Comparison of ENCODE assay signal across 9 mouse cellular contexts in the genomic region with DNA sequence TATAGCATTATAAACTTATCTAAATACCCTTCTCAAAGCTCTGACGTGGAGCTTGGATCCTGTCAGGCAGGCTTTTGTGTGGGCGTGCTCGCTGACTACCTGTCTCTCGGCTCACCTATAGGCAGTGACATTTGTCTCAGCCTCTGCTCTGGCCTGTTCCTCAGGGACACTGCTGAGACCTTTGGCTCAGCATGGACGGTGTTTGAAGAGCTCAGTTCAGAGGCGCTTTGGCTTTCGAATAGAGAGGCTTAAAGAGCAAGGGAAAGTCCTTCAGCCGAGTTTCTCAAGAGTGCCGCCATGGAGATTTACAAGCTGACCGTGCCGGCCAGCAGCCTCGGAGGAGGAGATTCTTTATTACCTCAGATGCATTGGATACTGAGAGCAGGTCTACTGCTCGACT.
DNase-seq lines count a peak whose midpoint lies in the region; ATAC-seq and TF ChIP-seq lines count a peak whose summit lies in the region.
"Had no signal": no experiment of that assay in that cellular context is flagged by ENCODE, and none has a peak within 500 bp of the region (broad histone marks: within the 10 kb centered on the region; RNA-seq: fewer than 3 reads in every experiment).

No protein-coding gene starts in this region.

- no peak overlapping the region for H3K4me2 ChIP-seq in intestine, embryonic 14.5 days (ENCODE audit: low read length)

- H3K4me1 ChIP-seq in liver, adult 2 months (ENCODE audit: control insufficient read depth, insufficient read depth, low read length) = peaks cover 5% of the 10 kb centered on the region; the same call in 1 of the 2 replicates
- peaks cover 7% of the 10 kb centered on the region for H3K4me1 ChIP-seq in intestine, embryonic 14.5 days (replicated peaks; ENCODE audit: control insufficient read depth, insufficient read depth, low read length)
- peaks cover 26% of the 10 kb centered on the region for H3K4me1 ChIP-seq in small intestine, adult 2 months (ENCODE audit: control insufficient read depth, insufficient read depth, insufficient read length, low read length)

- WGBS in liver, adult 2 months = 85% methylated on average over 13 of the region's 13 CpGs
- 42% methylated on average over 13 of the region's 13 CpGs for WGBS in intestine, embryonic 14.5 days
- WGBS in small intestine, adult 2 months = 28% methylated on average over 13 of the region's 13 CpGs

- H3K4me3 ChIP-seq in liver, adult 2 months (ENCODE audit: insufficient read depth, low read depth, low read length) = no peak overlapping the region
- no peak overlapping the region for H3K4me3 ChIP-seq in intestine, embryonic 14.5 days (ENCODE audit: low read depth, low read length)
- H3K4me3 ChIP-seq in small intestine, adult 2 months (ENCODE audit: low read depth, low read length) = peak overlapping the region; percentile 42

- peak; percentile 28 for DNase-seq in cerebellum, adult 9-10 months
- DNase-seq in cerebellum, postnatal 4 days (ENCODE audit: low spot score in 2 of 2) = no peak
- peak; percentile 15 for DNase-seq in liver, adult 2 months (ENCODE audit: extremely low read depth, low read depth, low spot score)
- no peak for DNase-seq in liver
- peak; percentile 58 for DNase-seq in intestine, embryonic 14.5 days (ENCODE audit: low spot score)
- no peak for DNase-seq in left cerebral cortex, adult 8-10 months (ENCODE audit: low spot score in 2 of 2)
- no peak for DNase-seq in layer of hippocampus, adult 9-10 months (ENCODE audit: low spot score)
- DNase-seq: liver, postnatal 0 days had no signal

- H3K36me3 ChIP-seq in liver, adult 2 months (ENCODE audit: control insufficient read depth, insufficient read depth, low read length) = peaks cover 4% of the 10 kb centered on the region; the same call in 1 of the 2 replicates
- H3K36me3 ChIP-seq in intestine, embryonic 14.5 days (ENCODE audit: control insufficient read depth, insufficient read depth, low read length) = peaks cover 14% of the 10 kb centered on the region; the same call in 1 of the 2 replicates
- H3K36me3 ChIP-seq in small intestine, adult 2 months (ENCODE audit: control insufficient read depth, insufficient read depth, low read length) = peaks cover 6% of the 10 kb centered on the region

- no peak overlapping the region for H3K9ac ChIP-seq in liver, adult 2 months (ENCODE audit: low read depth, low read length)
- no peak overlapping the region for H3K9ac ChIP-seq in intestine, embryonic 14.5 days (ENCODE audit: low read length)
- H3K9ac ChIP-seq: liver, postnatal 0 days had no signal

- no peaks in the 10 kb centered on the region for H3K27me3 ChIP-seq in liver, adult 2 months (ENCODE audit: control insufficient read depth, insufficient read depth, low read length)
- H3K27me3 ChIP-seq in intestine, embryonic 14.5 days (replicated peaks; ENCODE audit: control insufficient read depth, insufficient read depth, low read length) = no peaks in the 10 kb centered on the region
- H3K27me3 ChIP-seq in small intestine, adult 2 months (ENCODE audit: control insufficient read depth, insufficient read depth, low read length) = no peaks in the 10 kb centered on the region

- no peak for TF ChIP-seq CTCF in liver, adult 2 months (IDR thresholded peaks at IDR 0.05; ENCODE audit: low read depth, low read length)
- no peak for TF ChIP-seq CTCF in small intestine, adult 2 months (IDR thresholded peaks at IDR 0.05; ENCODE audit: extremely low read depth, insufficient read length, insufficient replicate concordance, low read depth, low read length)

- ATAC-seq in intestine, embryonic 14.5 days (replicated peaks; ENCODE audit: low FRiP score, low TSS enrichment, low read depth) = peak; percentile 45; the same call in 1 of the 2 replicates
- ATAC-seq: liver, postnatal 0 days had no signal

- no peak overlapping the region for H3K27ac ChIP-seq in liver, adult 2 months (replicated peaks; ENCODE audit: insufficient read depth, low read depth, low read length)
- H3K27ac ChIP-seq in intestine, embryonic 14.5 days (ENCODE audit: low read depth) = no peak overlapping the region
- peak overlapping the region; percentile 92 for H3K27ac ChIP-seq in small intestine, adult 2 months (ENCODE audit: insufficient read depth, low read depth, low read length)

- H3K79me2 ChIP-seq in liver, adult 2 months (ENCODE audit: control insufficient read depth, insufficient read depth, low read length) = no peaks in the 10 kb centered on the region

- H3K9me3 ChIP-seq in intestine, embryonic 14.5 days (ENCODE audit: control insufficient read depth, low read length) = no peaks in the 10 kb centered on the region

- TF ChIP-seq POLR2A in liver, adult 2 months (IDR thresholded peaks at IDR 0.05; ENCODE audit: extremely low read depth, insufficient read depth, low read length) = no peak
- TF ChIP-seq POLR2A in small intestine, adult 2 months (IDR thresholded peaks at IDR 0.05; ENCODE audit: low read depth, low read length) = no peak

Comparison
In these comparisons a context has a peak if more than half of its experiments do, and no peak if none do; other contexts are left out.
1. DNase-seq: peak in cerebellum, adult 9-10 months (single experiment), liver, adult 2 months (single experiment) and intestine, embryonic 14.5 days (single experiment); none in cerebellum, postnatal 4 days (0 of 2), liver (single experiment), left cerebral cortex, adult 8-10 months (0 of 2) and layer of hippocampus, adult 9-10 months (single experiment).